Mouse (Mus musculus) stomach, postnatal 0 days (tissue): ENCODE data around the gene C530025M09Rik.

Source experiments
- CTCF ChIP-seq: IDR thresholded peaks from 2 replicates; pipeline ENCODE4 v1.5.1; 2016; ENCODE audit warnings: antibody characterized with exemption, low read depth, mild to moderate bottlenecking, moderate library complexity
- EP300 ChIP-seq: optimal IDR thresholded peaks from 2 replicates; pipeline ENCODE3; 2016; ENCODE audit warnings: antibody characterized with exemption

GRCm38 (mm10) chr2:149812899-149813298, 18.1 kb downstream of the C530025M09Rik start:
- no peak for TF ChIP-seq EP300
- no peak for TF ChIP-seq CTCF
